Mouse (Mus musculus) forebrain, postnatal 0 days (tissue): ENCODE results near the gene Trpm3. TPM values are rescaled to one million over a fixed set of nuclear protein-coding genes. Genes with fewer than 3 reads are reported as not detected.

ENCODE experiments used
- ATAC-seq: fragments of 200-750 bp; cut with Nextera tagmentation; 2 replicates; pipeline ENCODE4 v1.8.0; 2017; ENCODE audit warnings: mild to moderate bottlenecking, moderate library complexity
- DNase-seq: peaks from one replicate; pipeline ENCODE4 v3.0.0-alpha.2; 2015
- H3K27ac ChIP-seq: fragments of 300-500 bp; sonication (generic); 2 replicates; pipeline ENCODE4 v1.5.1; 2014; ENCODE audit warnings: low read depth, mild to moderate bottlenecking, antibody characterized with exemption, low read length, moderate library complexity, mixed read lengths
- H3K27me3 ChIP-seq: fragments of 300-500 bp; sonication (generic); 2 replicates; pipeline ENCODE4 v1.6.1; 2014; ENCODE audit warnings: mild to moderate bottlenecking, low read length, mixed read lengths; ENCODE audit not compliant: insufficient read depth
- H3K36me3 ChIP-seq: fragments of 300-500 bp; sonication (generic); 2 replicates; pipeline ENCODE4 v1.6.1; 2014; ENCODE audit warnings: mild to moderate bottlenecking, moderate library complexity; ENCODE audit not compliant: insufficient read depth
- H3K4me1 ChIP-seq: fragments of 300-500 bp; sonication (generic); 2 replicates; pipeline ENCODE4 v1.6.1; 2014; ENCODE audit warnings: antibody characterized with exemption; ENCODE audit not compliant: insufficient read depth
- H3K4me2 ChIP-seq: fragments of 300-500 bp; sonication (generic); 2 replicates; pipeline ENCODE4 v1.6.1; 2014; ENCODE audit warnings: low read depth, mild to moderate bottlenecking, moderate library complexity
- H3K4me3 ChIP-seq: fragments of 300-500 bp; sonication (generic); 2 replicates; pipeline ENCODE4 v1.5.1; 2014; ENCODE audit warnings: low read depth, low read length, mixed read lengths
- H3K9ac ChIP-seq: fragments of 300-500 bp; sonication (generic); 2 replicates; pipeline ENCODE4 v1.6.1; 2014; ENCODE audit warnings: mild to moderate bottlenecking
- H3K9me3 ChIP-seq: fragments of 300-500 bp; sonication (generic); 2 replicates; pipeline ENCODE4 v1.6.1; 2016; ENCODE audit warnings: low read length
- CTCF ChIP-seq: sonication (generic); IDR thresholded peaks from 2 replicates; pipeline ENCODE4 v1.5.1; 2016; ENCODE audit warnings: antibody characterized with exemption, control low read depth, low read depth
- WGBS: fragments of 180-500 bp; shearing (Covaris S2); extraction: QIAGEN DNeasy Blood & Tissue Kit; methylation state at CpG from one replicate; pipeline ENCODE4 v1.1.7; 2014; 5-methylcytosine and 5-hydroxymethylcytosine counted together
- polyA plus RNA-seq: library from polyadenylated mRNA; unstranded; fragments of >200 nt; fragmentation: Nextera tagmentation; extraction: Ambion mirVana; gene quantifications from 2 replicates; pipeline ENCODE4 v1.2.1, GENCODE M21; 2015
- total RNA-seq: library from RNA; depleted of rRNA; stranded (reverse); fragments of >200 nt; gene quantifications from 2 replicates; pipeline ENCODE4 v1.2.3, GENCODE M21; 2014

The Trpm3 gene
- total and polyA plus RNA-seq, 2 experiments from 2014 or later: 25.6 to 39.7 TPM

DNA sequence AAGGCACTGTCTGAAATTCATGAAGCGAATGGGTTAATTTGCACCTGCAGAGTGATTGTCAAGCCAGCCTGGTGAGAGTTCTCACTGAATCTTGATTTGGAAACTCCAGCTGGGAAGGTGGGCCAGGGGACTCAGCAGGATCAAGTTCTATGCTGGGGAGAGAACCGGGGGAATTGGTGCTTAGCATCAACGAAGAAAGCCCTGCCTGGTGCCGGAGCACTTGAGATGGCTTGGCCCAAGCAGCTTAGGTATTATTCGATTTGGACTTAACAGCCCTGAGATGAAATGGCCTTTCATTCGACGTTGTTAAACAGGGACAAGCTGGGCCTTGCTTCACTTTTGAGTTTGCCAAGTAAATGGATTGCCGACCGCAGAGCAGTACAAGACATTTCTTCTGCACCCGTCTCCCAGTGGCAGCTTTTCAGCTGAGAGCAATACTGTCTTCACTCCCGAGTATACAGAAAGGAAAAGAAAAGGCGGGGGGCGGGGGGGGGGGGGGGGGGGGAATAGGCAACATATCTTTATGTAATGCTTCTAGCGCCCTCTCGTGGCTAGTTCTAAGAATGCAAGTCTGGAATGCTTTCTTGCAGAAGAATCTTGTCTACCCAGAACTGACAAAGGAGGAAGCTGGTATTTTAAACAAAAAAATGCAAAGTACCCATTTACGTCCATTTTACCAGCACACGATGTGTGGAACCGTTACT lies 165.3 kb downstream of the Trpm3 start:
- ATAC-seq (peak; percentile 89), DNase-seq (peak; percentile 96)
- Histone ChIP-seq H3K4me2 (peak overlapping the region; percentile 47), H3K4me3 (peak overlapping the region; percentile 24; the same call in 1 of the 2 replicates), H3K27me3 (no peaks in the 10 kb centered on the region), H3K36me3 (no peaks in the 10 kb centered on the region), H3K9me3 (no peaks in the 10 kb centered on the region), H3K9ac (peak overlapping the region; percentile 41), H3K27ac (peak overlapping the region; percentile 11; the same call in 1 of the 2 replicates), H3K4me1 (peaks cover 12% of the 10 kb centered on the region; the same call in 1 of the 2 replicates)
- WGBS: 2% methylated on average over 16 of the region's 18 CpGs
- peak; percentile 71 for TF ChIP-seq CTCF

DNA sequence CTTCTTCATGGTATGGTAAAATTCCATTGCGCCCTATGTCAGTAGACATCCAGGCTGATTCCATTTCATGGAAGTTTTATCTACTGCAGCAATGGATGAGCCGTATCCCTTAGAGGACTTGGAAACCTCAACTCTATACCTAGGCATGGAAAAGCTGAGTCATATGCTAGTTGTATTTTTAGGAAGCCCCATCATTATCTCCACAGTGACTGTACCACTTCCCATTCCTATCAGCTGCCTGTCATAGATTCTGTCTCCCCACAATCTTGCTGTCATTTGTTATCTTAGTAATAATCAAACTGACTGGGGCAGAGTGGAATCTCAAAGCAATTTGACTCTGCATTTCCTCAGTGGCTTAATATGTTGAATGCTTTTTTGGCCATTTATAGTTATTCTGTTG lies 169.2 kb downstream of the Trpm3 start:
- DNase-seq (no peak), ATAC-seq (no peak)
- Histone ChIP-seq H3K4me1 (peaks cover 10% of the 10 kb centered on the region; the same call in 1 of the 2 replicates), H3K9ac (no peak overlapping the region), H3K27ac (no peak overlapping the region), H3K27me3 (no peaks in the 10 kb centered on the region), H3K9me3 (no peaks in the 10 kb centered on the region), H3K4me2 (no peak overlapping the region), H3K4me3 (no peak overlapping the region), H3K36me3 (no peaks in the 10 kb centered on the region)
- WGBS: 96% methylated on average over 2 of the region's 2 CpGs
- no peak for TF ChIP-seq CTCF

DNA sequence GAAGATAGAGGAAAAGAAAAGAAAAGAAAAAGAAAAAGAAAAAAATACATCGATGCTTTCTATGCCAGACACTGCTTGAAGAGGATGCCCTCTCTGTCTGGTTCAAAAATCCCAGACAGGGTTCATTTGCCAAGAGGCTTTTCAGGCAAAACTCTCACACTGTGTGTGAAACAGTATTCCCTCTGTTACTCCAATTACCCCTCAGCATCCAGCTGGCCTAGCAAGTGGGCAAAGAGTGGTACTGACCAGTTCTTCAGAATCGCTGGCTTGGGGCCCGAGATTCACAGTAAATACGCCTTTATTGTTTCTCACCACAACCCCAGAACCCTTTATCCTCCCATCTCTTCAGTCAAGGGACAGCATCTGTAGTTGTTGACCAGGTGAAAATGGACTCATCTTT lies 178.5 kb downstream of the Trpm3 start:
- no peak overlapping the region for H3K9ac ChIP-seq
- H3K9me3 ChIP-seq: no peaks in the 10 kb centered on the region
- H3K4me3 ChIP-seq: no peak overlapping the region
- no peak overlapping the region for H3K4me2 ChIP-seq
- ATAC-seq (peak; percentile 72), DNase-seq (no peak)
- no peaks in the 10 kb centered on the region for H3K27me3 ChIP-seq
- no peak overlapping the region for H3K27ac ChIP-seq
- 67% methylated on average over 4 of the region's 4 CpGs for WGBS
- no peaks in the 10 kb centered on the region for H3K36me3 ChIP-seq
- no peak for TF ChIP-seq CTCF
- H3K4me1 ChIP-seq: no peaks in the 10 kb centered on the region

DNA sequence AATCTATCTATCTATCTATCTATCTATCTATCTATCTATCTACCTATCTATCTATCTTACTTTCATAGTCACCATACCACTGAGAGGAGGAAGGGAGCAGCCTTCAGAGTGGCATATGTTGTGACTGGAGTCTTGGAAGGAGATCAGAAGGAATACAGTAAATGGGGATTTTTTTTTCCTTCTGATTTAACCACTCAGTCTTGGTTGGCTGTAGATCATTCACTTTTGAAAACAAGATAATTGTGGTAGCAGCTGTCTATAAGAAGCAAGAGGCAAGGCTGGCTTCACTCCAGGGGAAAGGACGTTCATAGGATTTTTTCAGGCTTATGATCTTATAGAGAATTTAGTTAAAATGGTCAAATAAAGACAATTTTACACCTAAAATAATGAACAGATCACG lies 188.0 kb downstream of the Trpm3 start:
- no peak for ATAC-seq
- Histone ChIP-seq H3K4me2 (no peak overlapping the region), H3K4me1 (no peaks in the 10 kb centered on the region), H3K27me3 (no peaks in the 10 kb centered on the region), H3K27ac (no peak overlapping the region), H3K4me3 (no peak overlapping the region), H3K9me3 (no peaks in the 10 kb centered on the region), H3K9ac (no peak overlapping the region), H3K36me3 (no peaks in the 10 kb centered on the region)
- no peak for TF ChIP-seq CTCF
- 23% methylated on average over 2 of the region's 2 CpGs for WGBS
- no peak for DNase-seq

DNA sequence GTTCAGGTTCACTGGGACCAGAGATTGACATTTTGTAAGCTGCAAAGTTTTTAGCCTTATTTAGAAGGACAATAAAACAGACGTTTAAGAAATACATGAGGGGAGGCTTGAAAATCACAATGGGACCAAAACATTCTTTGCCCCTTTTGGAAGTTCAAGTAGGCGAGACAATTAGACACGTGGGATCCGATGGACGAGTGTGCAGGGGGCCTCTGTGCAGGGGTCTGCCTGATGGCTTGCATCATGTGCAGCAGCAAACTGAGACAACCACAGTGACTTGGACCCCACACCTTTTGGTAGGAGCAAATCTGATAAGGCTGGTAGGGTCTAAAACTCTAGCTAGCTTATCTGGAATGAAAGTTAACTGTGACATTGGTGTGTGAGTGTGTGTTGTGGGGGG lies 188.4 kb downstream of the Trpm3 start:
- H3K9me3 ChIP-seq: no peaks in the 10 kb centered on the region
- no peak overlapping the region for H3K9ac ChIP-seq
- H3K36me3 ChIP-seq: no peaks in the 10 kb centered on the region
- WGBS: 22% methylated on average over 5 of the region's 5 CpGs
- no peak overlapping the region for H3K27ac ChIP-seq
- ATAC-seq: no peak
- H3K4me3 ChIP-seq: no peak overlapping the region
- no peak overlapping the region for H3K4me2 ChIP-seq
- no peak for DNase-seq
- H3K4me1 ChIP-seq: no peaks in the 10 kb centered on the region
- no peak for TF ChIP-seq CTCF
- H3K27me3 ChIP-seq: no peaks in the 10 kb centered on the region

DNA sequence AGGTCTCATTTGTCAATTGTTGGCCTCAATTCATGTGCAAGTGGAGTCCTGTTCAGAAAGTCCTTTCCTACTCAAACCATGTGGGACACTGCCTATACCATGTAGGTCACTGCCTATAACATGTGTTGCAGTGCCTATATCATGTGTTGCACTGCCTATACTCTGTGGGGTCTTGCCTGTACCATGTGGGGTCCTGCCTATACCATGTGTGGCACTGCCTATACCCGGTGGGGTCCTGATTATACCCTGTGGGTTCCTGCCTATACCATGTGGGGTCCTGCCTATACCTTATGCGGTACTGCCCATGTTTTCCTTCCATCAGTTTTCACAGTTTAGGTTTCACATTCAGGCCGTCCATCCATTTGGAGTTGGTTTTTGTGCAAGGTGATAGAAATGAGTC lies 197.4 kb downstream of the Trpm3 start:
- Histone ChIP-seq H3K27me3 (no peaks in the 10 kb centered on the region), H3K27ac (no peak overlapping the region), H3K4me1 (0 out of 2 replicates have a peak, but pooled peaks cover 6% of the 10 kb centered on the region), H3K4me3 (no peak overlapping the region), H3K9me3 (no peaks in the 10 kb centered on the region), H3K4me2 (no peak overlapping the region), H3K36me3 (no peaks in the 10 kb centered on the region), H3K9ac (no peak overlapping the region)
- 88% methylated on average over 3 of the region's 3 CpGs for WGBS
- no peak for TF ChIP-seq CTCF
- ATAC-seq (no peak), DNase-seq (no peak)

DNA sequence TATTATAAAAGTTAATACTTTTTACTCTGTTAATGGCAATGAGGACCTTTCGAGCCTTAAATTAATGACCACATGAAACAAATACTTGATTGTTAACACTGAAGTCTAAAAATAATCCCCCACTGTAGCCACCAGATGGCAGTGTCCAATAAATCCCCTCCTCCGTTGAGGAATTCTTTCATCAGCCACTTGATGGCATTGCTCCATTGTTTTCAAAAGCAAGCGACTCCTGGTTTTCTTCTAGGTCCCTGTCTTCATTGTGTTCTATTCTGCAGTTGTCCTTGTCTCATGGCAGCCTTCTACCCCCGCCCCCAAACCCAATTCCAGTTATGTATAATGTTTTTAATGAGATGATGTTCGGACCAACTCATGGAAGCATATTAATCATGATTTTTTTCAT lies 198.6 kb downstream of the Trpm3 start:
- Histone ChIP-seq H3K27me3 (no peaks in the 10 kb centered on the region), H3K9ac (no peak overlapping the region), H3K4me1 (0 out of 2 replicates have a peak, but pooled peaks cover 6% of the 10 kb centered on the region), H3K27ac (no peak overlapping the region), H3K4me2 (no peak overlapping the region), H3K36me3 (no peaks in the 10 kb centered on the region), H3K4me3 (no peak overlapping the region), H3K9me3 (no peaks in the 10 kb centered on the region)
- DNase-seq (peak; percentile 86), ATAC-seq (peak; percentile 80)
- peak; percentile 95 for TF ChIP-seq CTCF
- WGBS: 16% methylated on average over 5 of the region's 5 CpGs
